Mouse (Mus musculus): ENCODE measurements around the gene Hsf4. TPM values are rescaled to one million over a fixed set of nuclear protein-coding genes. Genes with fewer than 3 reads are reported as not detected.
A peak's percentile ranks its signal among the peaks of the same experiment; 100 is the strongest.

Hsf4 gene
- polyA plus RNA-seq, 1 experiment from 2014 or later: not detected

DNA sequence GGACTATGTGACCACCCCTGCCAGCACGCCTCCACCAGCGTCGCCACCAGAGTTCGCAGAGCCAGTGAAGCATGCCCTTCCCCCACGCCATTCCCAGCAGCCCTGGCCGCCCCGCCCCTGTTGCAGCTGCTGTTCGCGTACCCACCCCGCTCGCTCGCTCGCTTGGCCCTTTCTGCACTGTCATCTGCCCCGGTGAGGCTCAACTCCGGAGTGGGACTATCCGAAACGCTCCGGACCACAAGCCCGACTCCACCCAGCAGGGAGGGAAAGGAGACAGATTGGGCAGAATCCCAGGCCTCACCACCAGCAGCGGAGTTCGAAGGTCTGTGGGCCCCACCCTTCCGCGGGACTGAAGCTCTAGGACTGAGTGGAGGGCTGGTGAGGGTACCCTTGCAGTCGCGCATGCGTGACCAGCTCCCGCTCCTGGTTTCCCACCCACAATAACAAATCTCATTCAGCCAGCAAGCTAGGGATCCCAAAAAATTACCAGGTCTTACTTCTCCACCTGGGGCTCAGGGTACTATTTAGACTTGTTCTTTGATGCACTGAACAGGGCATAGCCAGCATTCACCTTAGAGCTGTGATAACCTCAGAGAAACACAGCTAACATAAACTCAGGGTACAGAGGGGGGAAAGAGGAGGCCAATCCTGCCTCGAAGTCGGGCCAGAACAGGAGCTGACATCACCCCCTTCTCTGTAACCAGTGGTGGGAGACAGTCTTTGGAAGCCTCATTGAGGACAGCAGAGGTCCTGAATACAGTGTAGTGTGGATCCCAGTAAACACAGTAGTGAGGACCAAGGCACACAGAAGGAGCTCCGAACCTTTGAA, 6.9 kb downstream of the Hsf4 start:
- 3% methylated on average over 30 of the region's 30 CpGs for WGBS
- H3K9me3 ChIP-seq (ENCODE audit: control insufficient read depth, low read length): no peaks in the 10 kb centered on the region
- no peak overlapping the region for H3K27ac ChIP-seq (ENCODE audit: low read depth)
- 0 out of 2 replicates have a peak, but pooled peaks cover 3% of the 10 kb centered on the region for H3K36me3 ChIP-seq (ENCODE audit: control insufficient read depth, insufficient read depth, low read length)
- H3K4me1 ChIP-seq (replicated peaks; ENCODE audit: control insufficient read depth, insufficient read depth, low read length): peaks cover 3% of the 10 kb centered on the region; the same call in 1 of the 2 replicates
- peak; percentile 45; the same call in 1 of the 2 replicates for ATAC-seq (replicated peaks; ENCODE audit: low FRiP score, low TSS enrichment, low read depth)
- H3K4me3 ChIP-seq (ENCODE audit: low read depth, low read length): peak overlapping the region; percentile 34
- H3K4me2 ChIP-seq (ENCODE audit: low read length): peak overlapping the region; percentile 71
- 0 out of 2 replicates have a peak overlapping the region, but pooled peaks have one; percentile 18 for H3K9ac ChIP-seq (ENCODE audit: low read length)
- H3K27me3 ChIP-seq (replicated peaks; ENCODE audit: control insufficient read depth, insufficient read depth, low read length): peaks cover 88% of the 10 kb centered on the region
- DNase-seq (ENCODE audit: low spot score): peak; percentile 75

DNA sequence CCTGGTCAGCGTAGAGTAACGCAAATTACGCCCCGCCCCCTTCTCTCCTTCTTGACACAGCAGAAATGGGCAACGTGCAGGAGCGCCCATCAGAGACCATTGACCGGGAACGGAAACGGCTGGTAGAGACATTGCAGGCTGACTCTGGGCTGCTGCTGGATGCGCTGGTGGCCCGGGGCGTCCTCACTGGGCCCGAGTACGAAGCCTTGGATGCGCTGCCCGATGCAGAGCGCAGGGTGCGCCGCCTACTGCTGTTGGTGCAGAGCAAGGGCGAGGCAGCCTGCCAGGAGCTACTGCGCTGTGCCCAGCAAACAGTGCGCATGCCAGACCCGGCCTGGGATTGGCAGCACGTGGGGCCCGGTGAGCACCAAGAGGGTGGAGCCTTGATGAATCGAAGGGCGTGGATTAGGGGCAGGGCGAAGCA, 9.3 kb downstream of the Hsf4 start:
- H3K9ac ChIP-seq (ENCODE audit: low read length): no peak overlapping the region; the same call in 1 of the 2 replicates
- H3K9me3 ChIP-seq (ENCODE audit: control insufficient read depth, low read length): no peaks in the 10 kb centered on the region
- H3K4me3 ChIP-seq (ENCODE audit: low read depth, low read length): peak overlapping the region; percentile 19
- no peak overlapping the region for H3K27ac ChIP-seq (ENCODE audit: low read depth)
- H3K4me1 ChIP-seq (replicated peaks; ENCODE audit: control insufficient read depth, insufficient read depth, low read length): peaks cover 3% of the 10 kb centered on the region; the same call in 1 of the 2 replicates
- DNase-seq (ENCODE audit: low spot score) (no peak), ATAC-seq (replicated peaks; ENCODE audit: low FRiP score, low TSS enrichment, low read depth) (peak; percentile 34; the same call in 1 of the 2 replicates)
- 4% methylated on average over 28 of the region's 28 CpGs for WGBS
- H3K4me2 ChIP-seq (ENCODE audit: low read length): peak overlapping the region; percentile 36; the same call in 1 of the 2 replicates
- peaks cover 15% of the 10 kb centered on the region; the same call in 1 of the 2 replicates for H3K36me3 ChIP-seq (ENCODE audit: control insufficient read depth, insufficient read depth, low read length)
- H3K27me3 ChIP-seq (replicated peaks; ENCODE audit: control insufficient read depth, insufficient read depth, low read length): peaks cover 64% of the 10 kb centered on the region

GRCm38 (mm10) chr8:105280567-105280966, 11.0 kb downstream of the Hsf4 start:
- H3K9ac ChIP-seq (ENCODE audit: low read length): no peak overlapping the region
- DNase-seq (ENCODE audit: low spot score) (no peak), ATAC-seq (replicated peaks; ENCODE audit: low FRiP score, low TSS enrichment, low read depth) (no peak)
- WGBS: 81% methylated on average over 3 of the region's 3 CpGs
- H3K27ac ChIP-seq (ENCODE audit: low read depth): no peak overlapping the region
- peaks cover 3% of the 10 kb centered on the region; the same call in 1 of the 2 replicates for H3K4me1 ChIP-seq (replicated peaks; ENCODE audit: control insufficient read depth, insufficient read depth, low read length)
- H3K27me3 ChIP-seq (replicated peaks; ENCODE audit: control insufficient read depth, insufficient read depth, low read length): peaks cover 47% of the 10 kb centered on the region
- no peak overlapping the region for H3K4me3 ChIP-seq (ENCODE audit: low read depth, low read length)
- H3K4me2 ChIP-seq (ENCODE audit: low read length): no peak overlapping the region
- no peaks in the 10 kb centered on the region for H3K9me3 ChIP-seq (ENCODE audit: control insufficient read depth, low read length)
- H3K36me3 ChIP-seq (ENCODE audit: control insufficient read depth, insufficient read depth, low read length): peaks cover 20% of the 10 kb centered on the region

- ATAC-seq (replicated peaks; ENCODE audit: low FRiP score, low TSS enrichment, low read depth): no peak
Measured at GRCm38 (mm10) chr8:105281821-105282220, 12.2 kb downstream of the Hsf4 start.

DNA sequence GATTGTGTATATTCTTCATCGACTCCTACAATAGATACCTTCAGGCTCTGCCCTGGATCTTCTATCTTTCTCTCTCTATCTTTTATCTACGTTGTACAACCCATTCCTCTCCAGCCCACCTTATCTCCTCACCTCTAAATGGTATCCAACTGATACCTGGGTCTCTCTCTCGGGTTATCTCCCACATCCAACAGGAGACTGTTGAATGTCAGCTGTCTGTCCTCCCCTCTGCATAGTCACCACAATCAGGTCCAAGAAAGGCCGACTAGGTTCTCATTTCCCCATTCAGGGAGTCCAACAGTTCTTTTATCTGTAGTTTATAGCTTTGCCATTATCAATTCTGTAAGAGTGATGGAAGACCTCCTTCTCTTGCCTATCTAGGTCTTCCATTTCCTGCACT, 12.6 kb downstream of the Hsf4 start:
- no peaks in the 10 kb centered on the region for H3K4me1 ChIP-seq (replicated peaks; ENCODE audit: control insufficient read depth, insufficient read depth, low read length)
- peaks cover 30% of the 10 kb centered on the region for H3K27me3 ChIP-seq (replicated peaks; ENCODE audit: control insufficient read depth, insufficient read depth, low read length)
- H3K9me3 ChIP-seq (ENCODE audit: control insufficient read depth, low read length): no peaks in the 10 kb centered on the region
- ATAC-seq (replicated peaks; ENCODE audit: low FRiP score, low TSS enrichment, low read depth) (no peak), DNase-seq (ENCODE audit: low spot score) (no peak)
- H3K27ac ChIP-seq (ENCODE audit: low read depth): no peak overlapping the region
- H3K4me3 ChIP-seq (ENCODE audit: low read depth, low read length): no peak overlapping the region
- 79% methylated on average over 4 of the region's 4 CpGs for WGBS
- H3K9ac ChIP-seq (ENCODE audit: low read length): no peak overlapping the region
- no peak overlapping the region for H3K4me2 ChIP-seq (ENCODE audit: low read length)
- H3K36me3 ChIP-seq (ENCODE audit: control insufficient read depth, insufficient read depth, low read length): peaks cover 20% of the 10 kb centered on the region

More at GRCm38 (mm10) chr8:105281821-105282220, 12.2 kb downstream of the Hsf4 start:
- H3K4me2 ChIP-seq (ENCODE audit: low read length): no peak overlapping the region
- H3K27me3 ChIP-seq (replicated peaks; ENCODE audit: control insufficient read depth, insufficient read depth, low read length): peaks cover 35% of the 10 kb centered on the region
- 84% methylated on average over 12 of the region's 12 CpGs for WGBS
- peaks cover 20% of the 10 kb centered on the region for H3K36me3 ChIP-seq (ENCODE audit: control insufficient read depth, insufficient read depth, low read length)
- no peak overlapping the region for H3K4me3 ChIP-seq (ENCODE audit: low read depth, low read length)
- no peaks in the 10 kb centered on the region for H3K9me3 ChIP-seq (ENCODE audit: control insufficient read depth, low read length)
- no peak overlapping the region for H3K9ac ChIP-seq (ENCODE audit: low read length)
- H3K4me1 ChIP-seq (replicated peaks; ENCODE audit: control insufficient read depth, insufficient read depth, low read length): no peaks in the 10 kb centered on the region
- no peak for DNase-seq (ENCODE audit: low spot score)
- H3K27ac ChIP-seq (ENCODE audit: low read depth): no peak overlapping the region

- Histone ChIP-seq H3K36me3 (ENCODE audit: control insufficient read depth, insufficient read depth, low read length) (peaks cover 20% of the 10 kb centered on the region), H3K4me3 (ENCODE audit: low read depth, low read length) (no peak overlapping the region), H3K9me3 (ENCODE audit: control insufficient read depth, low read length) (no peaks in the 10 kb centered on the region), H3K4me1 (replicated peaks; ENCODE audit: control insufficient read depth, insufficient read depth, low read length) (no peaks in the 10 kb centered on the region), H3K4me2 (ENCODE audit: low read length) (no peak overlapping the region), H3K27me3 (replicated peaks; ENCODE audit: control insufficient read depth, insufficient read depth, low read length) (peaks cover 22% of the 10 kb centered on the region), H3K9ac (ENCODE audit: low read length) (no peak overlapping the region), H3K27ac (ENCODE audit: low read depth) (no peak overlapping the region)
- 26% methylated on average over 23 of the region's 23 CpGs for WGBS
- ATAC-seq (replicated peaks; ENCODE audit: low FRiP score, low TSS enrichment, low read depth) (peak; percentile 28), DNase-seq (ENCODE audit: low spot score) (peak; percentile 77)
Measured at GRCm38 (mm10) chr8:105283074-105283473, 13.5 kb downstream of the Hsf4 start.

DNA sequence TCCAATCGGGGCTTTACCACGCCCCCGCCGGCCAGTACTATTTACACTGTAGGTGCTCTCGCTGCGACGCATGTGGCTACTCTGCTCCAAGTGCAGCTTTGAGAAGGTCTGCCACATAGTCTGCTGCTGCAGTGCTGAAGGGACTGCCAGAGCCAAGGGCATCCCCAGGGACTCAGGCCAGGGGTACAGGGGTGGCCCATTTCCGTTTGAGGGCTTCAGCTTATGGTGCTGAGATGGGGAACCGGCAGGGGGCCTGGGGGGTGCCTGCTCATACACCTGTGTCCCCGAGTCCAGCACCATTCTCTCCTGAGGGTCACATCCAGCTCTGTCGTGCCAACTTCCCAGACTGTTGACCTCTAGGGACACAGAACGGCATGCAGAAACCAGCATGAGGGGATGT, 15.9 kb downstream of the Hsf4 start:
- ATAC-seq (replicated peaks; ENCODE audit: low FRiP score, low TSS enrichment, low read depth) (no peak), DNase-seq (ENCODE audit: low spot score) (no peak)
- no peaks in the 10 kb centered on the region for H3K9me3 ChIP-seq (ENCODE audit: control insufficient read depth, low read length)
- H3K4me2 ChIP-seq (ENCODE audit: low read length): no peak overlapping the region
- no peak overlapping the region for H3K4me3 ChIP-seq (ENCODE audit: low read depth, low read length)
- 41% methylated on average over 12 of the region's 12 CpGs for WGBS
- H3K36me3 ChIP-seq (ENCODE audit: control insufficient read depth, insufficient read depth, low read length): peaks cover 20% of the 10 kb centered on the region
- peaks cover 9% of the 10 kb centered on the region for H3K4me1 ChIP-seq (replicated peaks; ENCODE audit: control insufficient read depth, insufficient read depth, low read length)
- H3K9ac ChIP-seq (ENCODE audit: low read length): no peak overlapping the region
- no peak overlapping the region for H3K27ac ChIP-seq (ENCODE audit: low read depth)
- peaks cover 7% of the 10 kb centered on the region for H3K27me3 ChIP-seq (replicated peaks; ENCODE audit: control insufficient read depth, insufficient read depth, low read length)

DNA sequence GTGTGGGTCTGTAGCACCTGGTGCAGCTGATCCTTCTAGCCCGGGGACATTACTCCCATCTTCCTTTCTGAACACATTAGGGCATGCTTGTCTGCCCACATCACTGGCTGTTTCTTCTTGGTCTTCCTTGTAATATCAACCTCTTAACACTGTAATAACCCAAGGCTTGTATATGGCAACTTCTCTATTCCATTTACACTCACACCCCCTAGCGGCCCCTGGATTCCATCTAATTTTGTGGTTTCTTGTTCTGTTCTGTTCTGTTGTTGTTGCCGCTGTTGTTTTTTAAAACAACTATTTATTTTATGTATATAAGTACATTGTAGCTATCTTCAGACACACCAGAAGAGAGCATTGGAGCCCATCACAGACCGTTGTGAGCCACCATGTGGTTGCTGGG, 17.3 kb downstream of the Hsf4 start:
- DNase-seq (ENCODE audit: low spot score) (no peak), ATAC-seq (replicated peaks; ENCODE audit: low FRiP score, low TSS enrichment, low read depth) (no peak)
- peaks cover 14% of the 10 kb centered on the region for H3K36me3 ChIP-seq (ENCODE audit: control insufficient read depth, insufficient read depth, low read length)
- peaks cover 10% of the 10 kb centered on the region for H3K27me3 ChIP-seq (replicated peaks; ENCODE audit: control insufficient read depth, insufficient read depth, low read length)
- H3K9ac ChIP-seq (ENCODE audit: low read length): no peak overlapping the region
- H3K4me1 ChIP-seq (replicated peaks; ENCODE audit: control insufficient read depth, insufficient read depth, low read length): peaks cover 10% of the 10 kb centered on the region
- no peak overlapping the region for H3K4me2 ChIP-seq (ENCODE audit: low read length)
- H3K9me3 ChIP-seq (ENCODE audit: control insufficient read depth, low read length): no peaks in the 10 kb centered on the region
- no peak overlapping the region for H3K4me3 ChIP-seq (ENCODE audit: low read depth, low read length)
- H3K27ac ChIP-seq (ENCODE audit: low read depth): no peak overlapping the region
- 88% methylated on average over 4 of the region's 4 CpGs for WGBS

Measured in intestine, embryonic 14.5 days (tissue).